Mouse (Mus musculus): ENCODE data around the gene Prickle1. TPM values are rescaled to one million over a fixed set of nuclear protein-coding genes. Genes with fewer than 3 reads are reported as not detected.

Gene Prickle1
- polyA plus RNA-seq, 1 experiment from 2014 or later, result 2.5 TPM

- DNase-seq (no peak), ATAC-seq (no peak)
- Histone ChIP-seq H3K36me3 (replicated peaks; ENCODE audit: insufficient read depth, low read length) (no peaks in the 10 kb centered on the region), H3K4me3 (ENCODE audit: low read depth, low read length) (peak overlapping the region; percentile 23), H3K4me2 (ENCODE audit: low read depth, low read length) (peak overlapping the region; percentile 63), H3K9me3 (ENCODE audit: low read length) (no peaks in the 10 kb centered on the region), H3K27ac (ENCODE audit: low read depth) (no peak overlapping the region), H3K4me1 (ENCODE audit: insufficient read depth) (peaks cover 6% of the 10 kb centered on the region; the same call in 1 of the 2 replicates), H3K27me3 (ENCODE audit: insufficient read depth, low read length) (no peaks in the 10 kb centered on the region), H3K9ac (replicated peaks) (no peak overlapping the region)
- TF ChIP-seq EP300 (IDR thresholded peaks at IDR 0.05; ENCODE audit: low read depth), result no peak
- no peak for TF ChIP-seq CTCF (IDR thresholded peaks at IDR 0.05; ENCODE audit: low read depth)
- 51% methylated on average over 7 of the region's 7 CpGs for WGBS (ENCODE audit: insufficient replicate concordance)
Measured at GRCm38 (mm10) chr15:93591371-93591770, 4.3 kb downstream of the Prickle1 start.

GRCm38 (mm10) chr15:93588401-93588800, 7.3 kb downstream of the Prickle1 start:
- Histone ChIP-seq H3K9ac (replicated peaks) (no peak overlapping the region), H3K36me3 (replicated peaks; ENCODE audit: insufficient read depth, low read length) (no peaks in the 10 kb centered on the region), H3K4me2 (ENCODE audit: low read depth, low read length) (no peak overlapping the region), H3K4me3 (ENCODE audit: low read depth, low read length) (no peak overlapping the region), H3K4me1 (ENCODE audit: insufficient read depth) (no peaks in the 10 kb centered on the region), H3K27ac (ENCODE audit: low read depth) (no peak overlapping the region), H3K9me3 (ENCODE audit: low read length) (no peaks in the 10 kb centered on the region), H3K27me3 (ENCODE audit: insufficient read depth, low read length) (no peaks in the 10 kb centered on the region)
- 78% methylated on average over 6 of the region's 6 CpGs for WGBS (ENCODE audit: insufficient replicate concordance)
- ATAC-seq, result no peak
- no peak for DNase-seq
- TF ChIP-seq CTCF (IDR thresholded peaks at IDR 0.05; ENCODE audit: low read depth) (no peak), EP300 (IDR thresholded peaks at IDR 0.05; ENCODE audit: low read depth) (no peak)

DNA sequence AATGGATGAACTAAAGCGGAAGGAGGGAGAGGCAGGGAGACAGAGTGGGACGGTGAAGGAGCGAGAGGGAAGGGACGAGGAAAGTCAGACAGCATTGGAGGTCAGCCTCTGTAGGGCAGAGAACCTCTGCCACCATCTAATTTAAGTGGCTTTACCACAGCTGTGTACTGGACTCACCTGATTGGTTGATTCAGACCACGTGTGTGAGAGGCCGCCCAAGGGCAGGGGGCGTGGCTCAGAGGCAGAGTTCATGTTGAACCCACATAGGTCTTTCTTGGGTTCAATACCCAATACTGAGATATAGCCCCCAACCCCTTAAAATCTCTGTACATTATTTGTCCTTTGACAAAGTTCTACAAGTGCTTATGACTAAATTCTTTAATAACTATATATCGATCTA, 8.0 kb downstream of the Prickle1 start:
- TF ChIP-seq EP300 (IDR thresholded peaks at IDR 0.05; ENCODE audit: low read depth) (no peak), CTCF (IDR thresholded peaks at IDR 0.05; ENCODE audit: low read depth) (no peak)
- no peaks in the 10 kb centered on the region for H3K4me1 ChIP-seq (ENCODE audit: insufficient read depth)
- H3K9ac ChIP-seq (replicated peaks), result no peak overlapping the region
- H3K27me3 ChIP-seq (ENCODE audit: insufficient read depth, low read length), result no peaks in the 10 kb centered on the region
- H3K27ac ChIP-seq (ENCODE audit: low read depth), result no peak overlapping the region
- no peak overlapping the region for H3K4me2 ChIP-seq (ENCODE audit: low read depth, low read length)
- H3K4me3 ChIP-seq (ENCODE audit: low read depth, low read length), result no peak overlapping the region
- 88% methylated on average over 8 of the region's 8 CpGs for WGBS (ENCODE audit: insufficient replicate concordance)
- H3K36me3 ChIP-seq (replicated peaks; ENCODE audit: insufficient read depth, low read length), result no peaks in the 10 kb centered on the region
- ATAC-seq (no peak), DNase-seq (no peak)
- H3K9me3 ChIP-seq (ENCODE audit: low read length), result no peaks in the 10 kb centered on the region

DNA sequence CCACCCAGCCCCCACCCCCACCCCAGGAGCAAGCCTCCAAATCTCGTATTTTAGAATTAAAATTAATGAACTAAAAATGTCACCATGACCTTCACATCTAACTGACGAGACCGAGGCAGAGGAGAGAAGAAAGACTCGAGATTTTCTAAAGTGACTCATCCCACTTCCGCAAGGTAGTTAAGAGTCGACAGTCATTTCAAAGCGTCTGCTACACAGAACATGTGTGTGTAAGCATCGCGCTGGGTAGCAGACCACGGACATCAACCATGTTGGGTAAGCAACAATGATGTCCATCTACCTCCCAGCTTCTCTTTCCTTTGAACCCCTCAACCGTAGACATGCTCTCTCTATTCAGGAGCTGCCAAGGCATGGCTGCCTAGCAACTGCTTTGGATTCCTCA, 12.6 kb downstream of the Prickle1 start:
- H3K9me3 ChIP-seq (ENCODE audit: low read length), result no peaks in the 10 kb centered on the region
- H3K9ac ChIP-seq (replicated peaks), result no peak overlapping the region
- ATAC-seq (no peak), DNase-seq (no peak)
- no peak overlapping the region for H3K4me3 ChIP-seq (ENCODE audit: low read depth, low read length)
- H3K4me1 ChIP-seq (ENCODE audit: insufficient read depth), result no peaks in the 10 kb centered on the region
- no peak overlapping the region for H3K27ac ChIP-seq (ENCODE audit: low read depth)
- no peaks in the 10 kb centered on the region for H3K27me3 ChIP-seq (ENCODE audit: insufficient read depth, low read length)
- no peak overlapping the region for H3K4me2 ChIP-seq (ENCODE audit: low read depth, low read length)
- no peaks in the 10 kb centered on the region for H3K36me3 ChIP-seq (replicated peaks; ENCODE audit: insufficient read depth, low read length)
- 86% methylated on average over 11 of the region's 11 CpGs for WGBS (ENCODE audit: insufficient replicate concordance)
- no peak for TF ChIP-seq EP300 (IDR thresholded peaks at IDR 0.05; ENCODE audit: low read depth)
- no peak for TF ChIP-seq CTCF (IDR thresholded peaks at IDR 0.05; ENCODE audit: low read depth)

GRCm38 (mm10) chr15:93581736-93582135, 14.0 kb downstream of the Prickle1 start:
- ATAC-seq (no peak), DNase-seq (no peak)
- no peak overlapping the region for H3K9ac ChIP-seq (replicated peaks)
- 80% methylated on average over 8 of the region's 8 CpGs for WGBS (ENCODE audit: insufficient replicate concordance)
- TF ChIP-seq CTCF (IDR thresholded peaks at IDR 0.05; ENCODE audit: low read depth) (no peak), EP300 (IDR thresholded peaks at IDR 0.05; ENCODE audit: low read depth) (no peak)
- no peak overlapping the region for H3K27ac ChIP-seq (ENCODE audit: low read depth)
- H3K36me3 ChIP-seq (replicated peaks; ENCODE audit: insufficient read depth, low read length), result no peaks in the 10 kb centered on the region
- no peaks in the 10 kb centered on the region for H3K4me1 ChIP-seq (ENCODE audit: insufficient read depth)
- H3K4me3 ChIP-seq (ENCODE audit: low read depth, low read length), result no peak overlapping the region
- no peaks in the 10 kb centered on the region for H3K27me3 ChIP-seq (ENCODE audit: insufficient read depth, low read length)
- no peak overlapping the region for H3K4me2 ChIP-seq (ENCODE audit: low read depth, low read length)
- H3K9me3 ChIP-seq (ENCODE audit: low read length), result no peaks in the 10 kb centered on the region

DNA sequence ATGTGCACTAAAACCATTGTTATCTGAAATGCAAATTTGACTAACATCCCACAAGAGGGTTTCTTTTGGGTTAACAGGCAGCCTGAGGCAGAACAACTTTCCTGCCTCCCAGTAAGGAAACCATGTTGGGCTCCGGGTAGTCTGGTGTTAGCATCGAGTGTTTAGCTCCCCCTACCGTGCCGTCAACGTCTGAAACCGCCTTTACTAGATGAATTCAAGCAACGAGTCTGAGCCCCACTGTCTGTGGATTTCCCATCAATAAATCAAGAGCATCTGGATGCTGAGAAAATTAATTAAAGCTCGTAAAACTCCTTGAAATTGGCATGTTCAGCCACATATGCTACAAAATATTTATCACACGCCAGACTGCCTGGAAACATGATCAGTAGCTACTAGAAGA, 15.8 kb downstream of the Prickle1 start:
- Histone ChIP-seq H3K27me3 (ENCODE audit: insufficient read depth, low read length) (no peaks in the 10 kb centered on the region), H3K4me3 (ENCODE audit: low read depth, low read length) (no peak overlapping the region), H3K36me3 (replicated peaks; ENCODE audit: insufficient read depth, low read length) (no peaks in the 10 kb centered on the region), H3K4me2 (ENCODE audit: low read depth, low read length) (no peak overlapping the region), H3K9ac (replicated peaks) (no peak overlapping the region), H3K27ac (ENCODE audit: low read depth) (no peak overlapping the region), H3K9me3 (ENCODE audit: low read length) (no peaks in the 10 kb centered on the region), H3K4me1 (ENCODE audit: insufficient read depth) (no peaks in the 10 kb centered on the region)
- TF ChIP-seq CTCF (IDR thresholded peaks at IDR 0.05; ENCODE audit: low read depth) (peak; percentile 18; the same call in 1 of the 2 replicates), EP300 (IDR thresholded peaks at IDR 0.05; ENCODE audit: low read depth) (no peak)
- ATAC-seq (no peak), DNase-seq (no peak)
- 61% methylated on average over 9 of the region's 9 CpGs for WGBS (ENCODE audit: insufficient replicate concordance)

DNA sequence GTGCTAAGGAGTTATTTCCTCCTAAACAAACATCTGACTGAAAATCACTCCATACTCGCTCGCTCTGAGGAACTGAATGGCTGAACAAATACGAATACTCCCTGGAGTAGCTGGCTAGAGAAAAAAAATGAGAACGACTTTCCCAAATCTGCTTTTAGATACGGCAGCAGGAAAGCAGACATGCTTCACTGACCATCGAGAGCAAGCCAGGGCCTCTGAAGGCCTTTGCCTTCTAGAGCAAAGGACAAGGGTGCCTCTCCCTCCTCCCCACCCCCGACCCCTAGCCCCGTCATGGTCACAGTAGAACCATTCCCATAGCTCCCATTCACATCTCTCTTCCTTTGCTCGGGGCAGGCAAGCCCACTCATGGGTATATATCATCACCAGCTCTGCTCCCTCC, 16.6 kb downstream of the Prickle1 start:
- no peak overlapping the region for H3K4me2 ChIP-seq (ENCODE audit: low read depth, low read length)
- 84% methylated on average over 9 of the region's 9 CpGs for WGBS (ENCODE audit: insufficient replicate concordance)
- no peak for ATAC-seq
- no peak overlapping the region for H3K4me3 ChIP-seq (ENCODE audit: low read depth, low read length)
- no peaks in the 10 kb centered on the region for H3K9me3 ChIP-seq (ENCODE audit: low read length)
- no peak overlapping the region for H3K9ac ChIP-seq (replicated peaks)
- no peak overlapping the region for H3K27ac ChIP-seq (ENCODE audit: low read depth)
- no peak for DNase-seq
- TF ChIP-seq CTCF (IDR thresholded peaks at IDR 0.05; ENCODE audit: low read depth) (no peak), EP300 (IDR thresholded peaks at IDR 0.05; ENCODE audit: low read depth) (no peak)
- no peaks in the 10 kb centered on the region for H3K4me1 ChIP-seq (ENCODE audit: insufficient read depth)
- H3K36me3 ChIP-seq (replicated peaks; ENCODE audit: insufficient read depth, low read length), result no peaks in the 10 kb centered on the region
- H3K27me3 ChIP-seq (ENCODE audit: insufficient read depth, low read length), result no peaks in the 10 kb centered on the region
